Mouse (Mus musculus) bone marrow macrophage, adult 2 months (primary cell): ENCODE measurements around the gene Heg1.

Source experiments
- CTCF ChIP-seq: IDR thresholded peaks from 2 replicates; pipeline ENCODE4 v1.5.1; 2012; ENCODE audit warnings: low read depth, mild to moderate bottlenecking, low read length, moderate library complexity
- POLR2A ChIP-seq: IDR thresholded peaks from 2 replicates; pipeline ENCODE4 v1.6.1; 2012; ENCODE audit warnings: mild to moderate bottlenecking, low read depth, low read length, borderline replicate concordance

- TF ChIP-seq POLR2A (no peak), CTCF (no peak)
Observed at GRCm38 (mm10) chr16:33681661-33682060, 2.5 kb upstream of the Heg1 start.
